Mouse (Mus musculus) thymus, postnatal 4 days (tissue): ENCODE measurements around the gene Fndc11.
"Not testable (repeated sequence)": the region's sequence is repeated elsewhere in the genome, so short reads cannot be mapped to it uniquely, and the experiment has no call there.

Experiments
- DNase-seq: peaks from one replicate; pipeline ENCODE4 v3.0.0; 2021

Gene Fndc11

GRCm38 (mm10) chr2:181219538-181220216 lies at the start of gene Fndc11:
TSS of gene Fndc11 (plus strand) at chr2:181220013.
- peak; percentile 90 for DNase-seq

- DNase-seq: no peak
Measured at GRCm38 (mm10) chr2:181174646-181175045, 45.2 kb upstream of the Fndc11 start.

DNA sequence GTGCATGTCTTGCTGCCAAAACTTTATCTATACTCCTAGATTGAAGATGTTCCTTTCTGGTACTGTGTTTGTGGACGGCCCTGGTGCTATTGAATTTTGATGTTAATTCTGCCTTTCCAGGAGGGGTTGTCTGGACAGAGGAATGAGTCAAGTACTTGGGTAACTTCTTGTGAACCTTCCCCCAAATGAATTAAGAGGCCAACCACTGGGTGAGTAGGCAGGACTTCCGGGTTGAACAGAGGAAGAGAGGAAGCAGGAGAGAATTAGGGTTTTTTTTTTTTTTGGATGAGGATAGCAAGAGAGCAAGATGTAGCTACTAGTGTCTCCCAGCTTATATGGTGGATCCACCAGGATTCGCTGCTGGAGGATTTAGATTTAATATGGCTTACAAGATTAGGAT lies 41.8 kb upstream of the Fndc11 start:
- no peak for DNase-seq

- no peak for DNase-seq
Measured at GRCm38 (mm10) chr2:181178471-181178870, 41.3 kb upstream of the Fndc11 start.

- no peak for DNase-seq
Measured at GRCm38 (mm10) chr2:181180898-181181297, 38.9 kb upstream of the Fndc11 start.

- DNase-seq: peak; percentile 89
Measured at GRCm38 (mm10) chr2:181186635-181187034, 33.2 kb upstream of the Fndc11 start.

GRCm38 (mm10) chr2:181187121-181188000 lies 32.5 kb upstream of the Fndc11 start, which contains the start of gene Ppdpf:
TSS of gene Ppdpf (plus strand) at chr2:181187247.
- DNase-seq: peak; percentile 94

DNA sequence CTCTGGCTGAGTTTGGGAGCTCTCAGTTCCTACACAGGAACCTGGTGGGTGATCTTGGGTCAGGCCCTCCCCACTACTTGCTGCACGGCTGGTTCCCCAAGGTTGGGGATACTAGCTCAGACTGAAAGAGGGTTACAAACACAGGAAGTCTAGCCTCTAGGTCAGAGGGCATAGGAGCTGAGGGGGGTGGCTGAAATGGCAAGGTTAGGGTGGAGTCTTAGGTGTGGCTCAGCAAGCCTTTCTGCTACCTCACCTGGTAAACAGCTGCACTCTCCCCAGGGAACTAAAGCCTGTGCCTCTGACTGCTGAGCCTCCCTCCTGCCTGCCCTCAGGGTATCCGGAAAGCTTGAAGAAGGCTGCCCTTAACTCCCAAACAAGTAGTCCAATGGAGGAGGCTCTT lies 31.1 kb upstream of the Fndc11 start:
- peak; percentile 32 for DNase-seq

DNA sequence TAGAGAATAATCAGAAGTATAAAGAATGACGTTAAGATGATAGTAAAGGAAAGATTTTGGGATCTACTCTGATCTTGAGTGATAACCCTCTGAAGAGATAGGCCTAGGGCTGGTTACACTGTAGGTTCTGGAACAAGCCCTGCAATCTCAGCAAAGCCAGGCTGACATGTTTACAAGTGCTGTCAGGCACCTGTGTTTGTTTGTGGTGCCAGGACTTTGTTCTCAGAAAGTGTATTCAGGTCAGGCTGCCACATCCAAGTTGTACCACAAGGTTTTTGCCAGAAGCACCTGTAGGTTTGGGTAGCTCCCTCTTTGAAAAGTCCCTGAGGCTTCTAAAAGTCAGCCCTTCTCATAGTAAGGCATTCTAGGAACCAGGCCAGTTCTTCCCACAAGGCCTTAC lies 30.5 kb upstream of the Fndc11 start:
- no peak for DNase-seq

DNA sequence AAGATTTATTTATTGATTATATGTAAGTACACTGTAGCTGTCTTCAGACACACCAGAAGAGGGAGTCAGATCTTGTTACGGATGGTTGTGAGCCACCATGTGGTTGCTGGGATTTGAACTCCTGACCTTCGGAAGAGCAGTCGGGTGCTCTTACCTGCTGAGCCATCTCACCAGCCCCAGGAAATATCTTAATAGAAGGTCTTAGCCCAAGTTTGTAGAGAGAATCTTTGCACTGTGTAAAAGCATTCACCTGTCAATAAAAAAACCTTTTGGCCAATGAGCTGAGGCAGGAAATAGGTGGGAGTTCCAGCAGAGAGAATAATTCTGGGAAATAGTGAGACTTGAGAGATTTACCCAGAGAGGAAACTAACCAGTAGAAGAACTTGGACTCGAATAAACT lies 28.4 kb upstream of the Fndc11 start:
- not testable (repeated sequence) for DNase-seq

- no peak for DNase-seq
Measured at GRCm38 (mm10) chr2:181191936-181192335, 27.9 kb upstream of the Fndc11 start.

DNA sequence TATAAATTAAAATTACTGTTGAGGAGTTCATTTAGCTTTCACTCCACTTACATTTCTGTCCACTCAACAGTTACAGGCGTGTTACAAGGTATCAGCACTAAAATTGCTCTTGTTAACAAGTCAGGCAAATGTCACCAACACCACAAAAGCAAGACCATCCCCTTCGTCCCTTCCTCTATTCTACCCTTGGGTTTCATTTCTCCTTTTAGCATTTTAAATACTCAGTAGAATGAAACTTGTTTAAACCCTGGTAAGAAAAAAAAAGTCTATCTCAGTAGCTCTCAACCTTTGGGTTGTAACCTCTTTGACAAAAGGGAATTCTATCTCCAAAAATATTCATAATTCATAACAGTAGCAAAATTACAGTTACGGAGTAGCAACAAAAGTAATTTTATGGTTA lies 26.8 kb upstream of the Fndc11 start:
- no peak for DNase-seq

DNA sequence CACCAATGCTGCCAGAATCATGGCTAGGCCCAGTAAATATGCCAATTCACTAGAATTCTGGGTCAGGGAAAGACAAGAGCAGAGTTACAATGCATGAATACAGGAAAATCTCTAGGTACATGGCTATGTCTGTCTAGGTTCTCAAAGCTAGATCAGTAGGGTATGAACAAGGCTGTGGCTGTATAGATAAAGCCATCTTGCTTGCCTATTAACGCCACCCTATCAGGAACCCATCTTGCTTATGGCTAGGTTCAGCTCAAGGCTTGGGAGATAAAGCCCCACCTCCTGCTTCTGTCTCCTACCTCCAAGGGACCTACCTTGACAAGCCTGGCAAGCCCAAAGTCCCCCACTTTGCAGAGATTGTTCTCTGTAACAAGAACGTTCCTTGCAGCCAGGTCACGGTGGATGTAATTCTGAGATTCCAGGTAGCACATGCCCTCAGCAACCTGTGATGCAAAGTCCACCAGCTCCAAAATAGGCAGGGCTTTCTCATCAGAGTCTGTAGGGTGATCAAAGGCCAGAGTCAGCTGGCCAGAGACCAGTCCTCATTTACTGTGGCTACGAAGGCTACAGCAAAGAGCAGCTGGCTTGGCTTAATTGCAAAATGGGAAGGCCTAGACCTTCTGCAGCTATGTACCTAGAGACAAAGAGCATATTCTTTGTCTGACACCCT lies 23.0 kb upstream of the Fndc11 start:
- no peak for DNase-seq

DNA sequence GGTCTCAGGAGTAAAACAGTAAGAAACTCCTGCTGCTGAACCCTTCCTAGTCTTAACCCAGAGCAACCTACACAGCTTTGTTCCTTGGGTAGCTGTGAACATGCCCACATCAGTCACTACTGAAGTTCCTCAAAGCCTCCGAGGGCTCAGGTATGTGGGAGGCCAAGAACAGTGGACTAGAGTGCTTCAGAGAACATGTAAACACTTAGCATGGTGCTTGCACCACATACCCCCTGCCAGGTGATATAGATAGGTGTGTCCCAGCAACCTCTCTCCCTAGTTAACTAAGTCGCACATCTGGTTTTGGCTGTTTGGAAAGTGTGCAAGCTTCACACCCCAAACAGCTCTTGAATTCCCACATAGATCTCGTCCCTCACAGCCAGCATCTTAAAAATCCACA lies 18.2 kb upstream of the Fndc11 start:
- DNase-seq: no peak

- DNase-seq: no peak
Measured at GRCm38 (mm10) chr2:181202422-181202821, 17.4 kb upstream of the Fndc11 start, which contains the start of gene Ptk6. TSS of gene Ptk6 (minus strand) at chr2:181202789.

GRCm38 (mm10) chr2:181202886-181203285 lies 16.9 kb upstream of the Fndc11 start:
- DNase-seq: no peak

- DNase-seq: no peak
Measured at GRCm38 (mm10) chr2:181205678-181206077, 14.1 kb upstream of the Fndc11 start.

GRCm38 (mm10) chr2:181206118-181206517 lies 13.7 kb upstream of the Fndc11 start:
- no peak for DNase-seq

DNA sequence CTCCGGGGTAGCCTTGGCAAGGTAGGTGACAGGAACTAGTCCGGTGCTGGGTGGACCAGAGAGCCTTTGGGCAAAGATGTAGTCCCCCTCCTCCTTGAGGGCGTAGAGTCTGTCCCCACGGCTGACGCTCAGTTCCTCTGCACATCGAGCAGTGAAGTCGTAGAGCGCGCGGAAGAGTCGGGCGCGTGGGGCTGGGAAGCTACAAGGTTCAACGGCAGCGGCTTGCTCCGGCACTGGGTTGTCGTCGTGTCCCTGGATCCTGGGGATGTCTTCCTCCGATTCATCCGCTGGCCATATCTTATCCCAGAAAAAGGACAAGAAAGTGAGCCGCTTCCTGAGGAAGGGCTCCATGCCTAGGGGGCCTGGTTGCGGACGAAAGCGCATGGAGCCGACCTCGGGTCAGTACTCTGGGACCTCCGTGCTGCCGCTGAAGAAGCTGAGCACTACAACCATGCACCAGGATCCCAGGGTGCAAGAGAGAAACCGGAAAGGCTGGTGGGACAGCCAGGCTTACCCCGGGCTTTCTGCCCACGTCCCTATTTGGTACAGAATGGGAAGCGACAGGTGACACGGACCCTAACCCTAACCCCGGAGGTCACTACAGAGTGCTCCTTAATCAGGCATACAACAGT lies 7.3 kb upstream of the Fndc11 start:
- DNase-seq: peak; percentile 58

DNA sequence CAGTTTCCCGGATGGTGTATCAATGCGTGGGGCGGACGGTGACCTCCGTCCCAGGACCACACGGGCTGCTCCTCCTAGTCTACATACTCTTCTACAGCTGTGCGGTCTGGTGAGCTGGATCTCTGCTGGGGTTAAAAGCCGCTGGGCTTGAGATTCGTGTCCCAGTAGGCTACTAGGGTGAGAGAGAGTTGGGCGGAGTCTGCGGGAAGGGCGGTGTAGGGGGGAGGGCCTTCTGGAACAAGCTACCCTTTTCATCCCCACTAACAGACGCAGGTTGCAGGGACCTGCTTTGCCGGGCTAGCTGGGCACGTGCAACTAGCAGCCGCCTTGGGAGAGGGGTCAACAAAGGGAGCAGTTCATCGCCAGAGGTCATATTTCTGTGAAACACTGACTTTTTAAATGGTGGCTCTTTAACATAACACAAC lies 6.8 kb upstream of the Fndc11 start, which contains the start of gene Srms:
Gene Srms, minus strand, starts transcription at position 165 of the 425 bp plus-strand sequence.
- DNase-seq: peak; percentile 54

GRCm38 (mm10) chr2:181216037-181216436 lies 3.8 kb upstream of the Fndc11 start:
- no peak for DNase-seq

DNA sequence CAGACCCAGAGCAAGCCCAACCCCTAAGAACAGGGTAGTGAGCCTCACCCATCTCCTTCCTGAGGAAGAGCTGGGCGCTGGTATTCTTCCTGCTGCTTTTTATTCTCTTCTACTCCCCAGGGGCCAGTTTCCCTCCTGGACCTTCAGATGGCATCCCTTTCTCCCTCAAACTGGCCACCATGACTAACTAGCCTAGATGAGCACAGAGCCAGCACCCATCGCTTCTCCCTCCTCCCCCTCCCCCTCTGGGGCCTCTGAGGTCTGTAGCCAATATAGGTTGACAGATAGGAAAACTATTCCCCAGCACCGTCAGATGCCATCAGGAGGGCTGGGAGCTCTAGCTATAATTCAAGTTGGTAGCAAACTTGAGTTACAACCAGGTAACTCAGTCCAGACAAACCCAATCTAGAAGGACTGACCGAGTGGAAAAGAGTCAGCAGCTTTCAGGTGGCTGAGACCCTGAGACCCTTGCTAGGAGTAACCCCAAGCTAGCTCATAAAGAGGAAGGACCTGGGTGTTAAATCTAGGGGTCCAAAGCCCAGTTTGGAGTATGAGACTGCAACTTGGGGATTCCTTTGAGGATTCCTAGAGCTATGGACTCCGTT lies 830 bp upstream of the Fndc11 start:
- DNase-seq: no peak
